Mouse (Mus musculus): ENCODE measurements at regions not wholly inside any gene's neighbourhood (a gene's known extent, or its start where the extent isn't known, plus 50 kb on each side); places are given as distances from the start of the nearest gene placed in this dataset.

DNA sequence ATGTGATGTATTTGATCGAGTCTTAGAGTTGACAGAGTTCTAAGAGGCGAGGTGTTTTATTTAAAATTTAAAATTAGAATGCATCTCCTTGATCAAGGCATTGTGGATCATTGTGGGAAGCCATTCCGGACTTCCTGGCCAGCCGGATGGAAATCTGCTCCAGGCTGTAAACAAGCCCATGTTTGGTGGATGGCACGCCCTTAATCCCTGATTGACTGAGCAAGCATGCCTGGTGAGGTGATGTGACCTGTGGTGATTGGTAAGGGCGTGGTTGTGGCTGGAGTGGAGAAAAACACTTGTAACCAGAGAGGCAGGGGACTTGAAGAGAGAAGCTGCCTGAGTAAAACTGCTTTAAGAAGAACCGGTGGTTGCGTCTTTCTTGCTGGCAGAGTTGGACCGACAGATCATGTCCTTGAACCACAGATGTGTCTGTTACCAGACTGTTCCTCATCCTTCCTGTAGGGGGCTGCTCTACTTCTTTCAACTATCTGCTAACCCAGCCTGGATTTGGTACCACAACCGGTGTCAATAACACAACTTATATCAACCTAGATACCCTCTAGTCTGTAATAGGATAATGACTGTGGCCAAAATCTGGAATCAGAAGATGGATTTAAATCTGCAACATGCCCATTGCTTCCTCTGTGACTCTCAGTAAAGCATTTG lies 164.4 kb downstream of the Ifng start:
- no peak overlapping the region for H3K4me2 ChIP-seq (replicated peaks)
- H3K9me3 ChIP-seq = no peaks in the 10 kb centered on the region
- no peaks in the 10 kb centered on the region for H3K27me3 ChIP-seq (replicated peaks)
- H3K36me3 ChIP-seq = no peaks in the 10 kb centered on the region
- no peak overlapping the region for H3K9ac ChIP-seq
- 92% methylated on average over 10 of the region's 10 CpGs for WGBS
- no peaks in the 10 kb centered on the region for H3K4me1 ChIP-seq
- no peak overlapping the region for H3K4me3 ChIP-seq
- ATAC-seq (ENCODE audit: low FRiP score, low read depth) = no peak
- no peak overlapping the region for H3K27ac ChIP-seq

DNA sequence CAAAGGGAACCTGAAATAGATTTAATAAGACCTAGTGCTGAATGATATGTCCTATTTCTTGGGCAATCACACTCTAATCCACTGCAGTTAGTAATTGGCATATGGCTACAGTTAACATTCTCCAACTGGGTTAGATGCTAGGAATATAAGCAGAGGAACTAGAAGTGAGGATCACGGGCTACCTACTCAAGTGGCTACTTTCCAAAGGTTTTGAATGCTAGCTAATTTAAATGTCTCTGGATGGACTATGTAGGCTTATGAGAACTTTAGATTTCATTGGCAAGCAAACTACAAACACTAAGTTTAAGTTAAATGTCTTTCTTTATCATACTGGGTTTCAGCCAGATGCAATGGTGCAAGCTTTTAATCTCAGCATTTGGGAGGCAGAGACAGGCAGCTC lies 166.6 kb downstream of the Ifng start:
- WGBS = 89% methylated on average over 1 of the region's 1 CpGs
- H3K4me1 ChIP-seq = no peaks in the 10 kb centered on the region

DNA sequence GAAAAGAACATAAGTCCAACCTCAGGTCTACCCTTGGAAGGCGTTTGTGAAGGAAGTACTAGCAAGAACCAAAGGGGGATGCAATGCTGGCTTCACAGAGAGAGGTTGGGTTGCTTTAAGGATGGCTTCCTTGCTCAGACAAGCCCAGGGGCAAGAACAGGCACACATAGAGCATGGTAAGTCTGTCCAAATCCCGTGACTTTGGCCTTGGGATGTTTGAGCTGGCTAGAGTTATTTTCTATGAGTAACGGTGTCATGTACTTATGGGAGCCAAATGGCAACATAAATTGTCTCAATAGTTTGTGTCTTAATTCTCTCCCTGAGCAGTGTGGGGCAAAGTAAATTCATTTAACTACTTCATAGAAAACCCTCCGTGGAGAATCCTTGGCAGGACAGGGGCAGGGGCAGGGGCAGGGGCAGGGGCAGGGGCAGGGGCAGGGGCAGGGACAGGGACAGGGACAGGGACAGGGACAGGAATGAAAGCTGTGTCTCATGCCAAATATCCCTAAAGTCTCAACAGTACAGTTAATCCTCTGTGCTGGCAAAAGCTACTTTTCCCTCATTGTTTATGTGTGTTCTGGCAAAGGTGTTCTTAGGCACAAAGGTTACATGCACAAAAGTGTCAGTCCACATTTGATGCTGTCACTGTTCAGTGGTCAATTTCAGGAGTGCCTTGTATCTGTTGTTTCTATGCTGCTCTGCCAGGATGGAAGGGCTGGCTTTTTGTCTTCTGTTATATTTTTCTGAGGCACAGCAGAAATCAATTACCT lies 167.7 kb downstream of the Ifng start:
- H3K4me3 ChIP-seq = no peak overlapping the region
- H3K9ac ChIP-seq = no peak overlapping the region
- H3K27me3 ChIP-seq (replicated peaks) = no peaks in the 10 kb centered on the region
- H3K27ac ChIP-seq = no peak overlapping the region
- no peaks in the 10 kb centered on the region for H3K4me1 ChIP-seq
- no peaks in the 10 kb centered on the region for H3K9me3 ChIP-seq
- WGBS = 63% methylated on average over 4 of the region's 4 CpGs
- H3K36me3 ChIP-seq = no peaks in the 10 kb centered on the region
- no peak overlapping the region for H3K4me2 ChIP-seq (replicated peaks)
- ATAC-seq (ENCODE audit: low FRiP score, low read depth) = no peak

More for the DNA sequence above, 166.6 kb downstream of the Ifng start:
- H3K27me3 ChIP-seq (replicated peaks) = no peaks in the 10 kb centered on the region
- no peaks in the 10 kb centered on the region for H3K9me3 ChIP-seq
- H3K4me2 ChIP-seq (replicated peaks) = no peak overlapping the region
- H3K36me3 ChIP-seq = no peaks in the 10 kb centered on the region
- no peak for ATAC-seq (ENCODE audit: low FRiP score, low read depth)
- no peak overlapping the region for H3K4me3 ChIP-seq
- no peak overlapping the region for H3K9ac ChIP-seq
- H3K27ac ChIP-seq = no peak overlapping the region

DNA sequence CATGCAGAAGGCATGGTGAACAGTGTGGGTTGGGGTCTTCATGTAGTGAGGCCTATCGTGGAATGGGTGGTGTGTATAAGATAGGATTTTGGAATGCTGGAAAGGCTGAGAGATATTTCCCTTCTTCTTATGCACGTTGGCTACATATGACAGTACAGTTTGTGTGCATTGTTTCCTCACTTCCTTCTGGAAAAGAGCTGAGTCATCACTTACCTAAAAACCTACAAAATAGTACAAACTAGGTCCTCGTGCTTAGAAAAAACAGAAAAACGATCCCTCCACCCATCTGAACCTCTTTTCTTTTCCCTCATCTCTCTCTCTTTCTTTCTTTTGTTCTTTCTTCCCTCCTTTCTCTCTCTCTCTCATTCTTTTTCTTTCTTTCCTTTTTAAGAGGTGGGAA lies 168.3 kb downstream of the Ifng start:
- WGBS = 79% methylated on average over 4 of the region's 4 CpGs
- no peak overlapping the region for H3K9ac ChIP-seq
- H3K9me3 ChIP-seq = no peaks in the 10 kb centered on the region
- no peak overlapping the region for H3K4me3 ChIP-seq
- H3K27me3 ChIP-seq (replicated peaks) = no peaks in the 10 kb centered on the region
- no peak overlapping the region for H3K4me2 ChIP-seq (replicated peaks)
- H3K27ac ChIP-seq = no peak overlapping the region
- H3K36me3 ChIP-seq = no peaks in the 10 kb centered on the region
- H3K4me1 ChIP-seq = no peaks in the 10 kb centered on the region
- no peak for ATAC-seq (ENCODE audit: low FRiP score, low read depth)

DNA sequence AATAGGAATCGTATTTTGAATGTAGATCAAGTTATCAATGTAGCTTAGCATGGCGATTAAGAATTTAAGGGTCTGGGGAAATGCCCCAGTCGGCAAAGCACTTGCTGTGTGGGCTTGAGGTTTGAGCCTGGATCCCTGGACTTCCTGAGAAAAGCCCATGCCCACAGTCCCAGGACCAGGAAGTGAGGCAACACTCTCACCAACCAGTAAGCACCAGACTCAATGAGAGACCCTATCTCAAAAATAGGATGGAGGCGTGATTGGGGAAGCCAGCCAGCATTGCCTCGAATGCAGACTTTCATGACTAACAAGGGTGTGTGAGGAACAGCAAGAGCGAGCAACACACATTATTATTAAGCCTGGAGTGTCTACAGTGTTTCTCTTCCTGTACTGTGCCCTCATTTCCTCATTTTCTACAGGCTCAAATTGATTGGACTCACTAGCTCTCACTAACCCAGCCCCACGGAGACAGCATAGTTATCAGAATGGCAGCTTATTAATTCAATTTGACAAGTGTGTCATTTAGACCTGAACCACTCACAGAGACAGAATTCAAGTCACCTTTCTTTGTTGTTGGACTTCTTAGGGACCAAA lies 170.1 kb downstream of the Ifng start:
- ATAC-seq (ENCODE audit: low FRiP score, low read depth) = no peak
- no peak overlapping the region for H3K9ac ChIP-seq
- no peak overlapping the region for H3K27ac ChIP-seq
- no peak overlapping the region for H3K4me2 ChIP-seq (replicated peaks)
- no peaks in the 10 kb centered on the region for H3K27me3 ChIP-seq (replicated peaks)
- no peaks in the 10 kb centered on the region for H3K9me3 ChIP-seq
- no peaks in the 10 kb centered on the region for H3K4me1 ChIP-seq
- H3K4me3 ChIP-seq = no peak overlapping the region
- WGBS = 87% methylated on average over 7 of the region's 7 CpGs
- no peaks in the 10 kb centered on the region for H3K36me3 ChIP-seq

DNA sequence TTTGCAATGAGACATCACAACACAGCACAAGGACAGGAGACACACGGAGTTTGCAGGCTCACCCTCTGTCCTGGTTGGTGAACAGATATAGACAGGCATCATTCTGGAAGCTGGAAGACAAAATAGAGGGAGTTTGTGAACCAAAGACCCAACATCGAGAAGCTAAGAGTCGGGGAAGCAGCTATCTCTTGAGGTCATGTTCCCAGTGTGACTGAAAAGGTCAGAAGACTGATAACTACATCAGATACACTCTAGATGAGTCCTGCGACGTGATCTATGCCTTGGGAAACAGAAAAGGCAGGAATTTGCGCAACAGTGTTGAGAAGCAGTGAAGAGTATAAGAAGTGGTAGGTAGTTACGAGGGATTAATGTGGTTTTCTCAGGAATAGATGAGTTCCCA lies 171.2 kb downstream of the Ifng start:
- Histone ChIP-seq H3K4me1 (no peaks in the 10 kb centered on the region), H3K36me3 (no peaks in the 10 kb centered on the region), H3K4me2 (replicated peaks) (no peak overlapping the region), H3K9ac (no peak overlapping the region), H3K4me3 (no peak overlapping the region), H3K9me3 (no peaks in the 10 kb centered on the region), H3K27me3 (replicated peaks) (no peaks in the 10 kb centered on the region), H3K27ac (no peak overlapping the region)
- ATAC-seq (ENCODE audit: low FRiP score, low read depth) = no peak
- WGBS = 90% methylated on average over 7 of the region's 7 CpGs

DNA sequence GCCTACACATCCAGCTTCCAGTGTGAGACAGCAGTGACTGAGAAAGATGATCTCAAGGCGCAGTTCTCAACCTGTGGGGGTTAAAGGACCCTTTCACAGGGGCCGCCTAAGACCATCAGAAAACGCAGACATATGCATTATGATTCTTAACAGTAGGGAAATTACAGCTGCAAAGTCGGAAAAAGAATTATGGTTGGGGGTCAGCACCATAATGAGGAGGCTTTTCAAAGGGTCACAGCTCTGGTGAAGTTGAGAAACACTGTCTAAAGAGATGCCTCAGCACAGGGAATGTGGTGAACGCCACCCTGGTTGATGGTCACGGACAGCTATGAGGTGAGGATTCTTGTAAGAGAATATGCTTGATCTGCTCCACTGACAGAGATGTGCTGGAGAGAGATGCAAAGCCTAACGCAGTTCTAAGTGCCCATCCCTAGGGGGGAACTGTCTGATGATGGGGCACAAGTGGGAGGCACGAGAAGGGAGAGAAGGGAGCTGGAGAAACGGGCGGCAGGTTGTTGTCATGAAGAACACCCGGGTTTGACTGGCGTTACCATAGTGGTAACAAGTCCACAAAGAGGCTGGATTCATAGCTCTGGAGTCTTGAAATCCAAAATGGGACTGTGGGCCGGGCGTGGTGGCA lies 172.3 kb downstream of the Ifng start:
- no peak overlapping the region for H3K4me3 ChIP-seq
- H3K27ac ChIP-seq = no peak overlapping the region
- no peaks in the 10 kb centered on the region for H3K36me3 ChIP-seq
- no peaks in the 10 kb centered on the region for H3K27me3 ChIP-seq (replicated peaks)
- no peak for ATAC-seq (ENCODE audit: low FRiP score, low read depth)
- no peaks in the 10 kb centered on the region for H3K9me3 ChIP-seq
- 88% methylated on average over 14 of the region's 14 CpGs for WGBS
- H3K9ac ChIP-seq = no peak overlapping the region
- no peaks in the 10 kb centered on the region for H3K4me1 ChIP-seq
- no peak overlapping the region for H3K4me2 ChIP-seq (replicated peaks)

DNA sequence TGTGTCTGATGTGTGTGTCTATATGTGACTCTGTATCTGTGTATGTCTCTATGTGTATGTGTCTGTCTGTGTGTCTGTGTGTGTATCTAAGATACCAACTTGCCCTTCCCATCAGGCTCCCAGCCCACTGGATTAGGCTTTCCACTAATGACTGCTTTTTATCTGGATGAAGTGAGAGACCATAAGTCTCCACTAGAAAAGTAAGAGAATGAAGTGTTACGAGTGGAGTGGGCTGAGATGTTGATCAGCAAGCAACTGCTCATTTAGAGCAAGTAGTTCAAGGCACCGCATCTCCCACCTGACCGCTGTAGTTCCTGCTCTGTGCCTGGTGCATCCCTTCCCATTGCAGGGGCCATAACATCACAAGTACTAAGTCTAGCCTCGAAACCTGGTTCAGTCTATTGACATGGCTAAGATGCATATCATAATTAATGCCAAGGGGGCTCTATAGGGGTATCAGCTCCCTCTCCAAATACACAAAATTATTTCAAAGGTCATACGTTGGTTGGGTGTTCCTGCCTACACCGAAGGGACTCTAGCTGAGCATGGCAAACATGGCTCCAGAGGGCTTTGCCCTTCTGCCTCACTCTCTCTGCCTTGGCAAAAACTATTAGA lies 173.5 kb downstream of the Ifng start:
- H3K9ac ChIP-seq = no peak overlapping the region
- WGBS = 92% methylated on average over 6 of the region's 6 CpGs
- no peak for ATAC-seq (ENCODE audit: low FRiP score, low read depth)
- no peaks in the 10 kb centered on the region for H3K36me3 ChIP-seq
- H3K4me3 ChIP-seq = no peak overlapping the region
- no peak overlapping the region for H3K27ac ChIP-seq
- no peak overlapping the region for H3K4me2 ChIP-seq (replicated peaks)
- no peaks in the 10 kb centered on the region for H3K9me3 ChIP-seq
- no peaks in the 10 kb centered on the region for H3K4me1 ChIP-seq
- no peaks in the 10 kb centered on the region for H3K27me3 ChIP-seq (replicated peaks)

DNA sequence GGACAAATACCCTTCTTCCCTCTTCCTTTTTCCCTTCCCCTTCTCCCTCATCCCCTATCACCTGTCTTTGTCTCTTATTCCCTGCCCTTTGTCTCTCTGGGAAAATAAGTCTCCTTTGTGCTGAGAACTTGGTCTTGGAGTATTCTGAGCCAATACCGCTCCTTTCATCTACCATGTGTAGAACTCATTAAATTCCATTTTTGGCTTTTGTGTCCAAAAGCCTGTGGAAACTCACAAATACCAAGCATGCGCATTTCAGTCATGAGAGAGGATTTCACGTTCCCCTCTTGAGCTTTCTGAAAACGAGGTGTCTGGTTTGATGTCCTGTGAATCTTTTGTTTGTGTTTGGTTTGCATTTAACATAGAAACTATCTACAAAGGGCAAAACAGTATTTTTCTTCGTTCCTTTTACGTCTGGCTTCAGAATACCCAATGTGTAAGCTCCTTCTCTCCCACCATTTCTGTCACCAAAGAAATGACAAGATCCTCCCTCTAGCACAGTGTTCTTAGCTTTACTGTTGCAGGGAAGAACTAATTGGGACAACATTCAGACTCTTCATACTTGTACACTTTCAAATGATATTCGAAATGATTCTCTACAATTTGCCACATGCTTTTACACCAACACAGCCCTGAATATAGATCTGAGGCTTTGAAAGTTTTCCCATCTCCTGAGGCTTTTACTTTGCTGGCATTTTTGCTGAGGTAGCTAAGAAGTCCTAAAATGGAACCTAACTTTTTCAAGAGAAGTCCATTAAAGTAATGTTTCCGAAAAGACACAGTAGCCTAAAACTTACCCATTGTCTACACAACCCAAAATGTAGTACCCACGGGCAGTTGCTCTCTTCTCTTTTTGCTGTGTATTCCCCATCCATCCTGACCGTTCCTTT lies 174.5 kb downstream of the Ifng start:
- no peak for ATAC-seq (ENCODE audit: low FRiP score, low read depth)
- 88% methylated on average over 10 of the region's 10 CpGs for WGBS
- Histone ChIP-seq H3K4me1 (no peaks in the 10 kb centered on the region), H3K27me3 (replicated peaks) (no peaks in the 10 kb centered on the region), H3K36me3 (no peaks in the 10 kb centered on the region), H3K27ac (no peak overlapping the region), H3K4me2 (replicated peaks) (no peak overlapping the region), H3K9ac (no peak overlapping the region), H3K4me3 (no peak overlapping the region), H3K9me3 (no peaks in the 10 kb centered on the region)

DNA sequence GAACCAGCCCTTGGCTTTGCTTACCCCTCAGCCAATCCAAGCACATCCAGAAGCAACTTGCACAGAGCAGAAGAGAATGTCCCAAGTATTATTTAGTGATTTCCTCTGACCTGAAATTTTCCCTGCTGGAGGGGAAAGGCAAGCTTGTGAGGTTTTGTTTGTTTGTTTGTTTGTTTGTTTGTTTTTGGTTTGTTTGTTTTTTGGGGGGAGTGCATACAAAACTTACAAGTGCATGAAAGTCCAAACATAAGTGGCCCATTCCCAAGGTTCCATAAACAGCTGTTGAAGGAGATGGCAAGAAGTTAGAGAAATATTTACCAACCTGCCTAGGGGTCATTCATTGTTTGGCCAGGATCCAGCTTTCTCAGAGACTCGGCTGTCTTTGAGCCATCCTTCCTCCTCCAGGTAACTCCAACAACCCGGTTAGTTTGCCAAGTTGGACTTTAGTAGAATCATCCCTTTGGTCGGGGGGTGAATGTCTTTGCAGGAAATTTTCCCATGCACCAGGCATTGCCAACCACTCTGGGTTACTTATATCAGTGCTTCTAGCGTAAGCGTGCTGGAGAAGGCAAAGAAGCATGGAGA lies 175.3 kb downstream of the Ifng start:
- H3K9ac ChIP-seq = no peak overlapping the region

DNA sequence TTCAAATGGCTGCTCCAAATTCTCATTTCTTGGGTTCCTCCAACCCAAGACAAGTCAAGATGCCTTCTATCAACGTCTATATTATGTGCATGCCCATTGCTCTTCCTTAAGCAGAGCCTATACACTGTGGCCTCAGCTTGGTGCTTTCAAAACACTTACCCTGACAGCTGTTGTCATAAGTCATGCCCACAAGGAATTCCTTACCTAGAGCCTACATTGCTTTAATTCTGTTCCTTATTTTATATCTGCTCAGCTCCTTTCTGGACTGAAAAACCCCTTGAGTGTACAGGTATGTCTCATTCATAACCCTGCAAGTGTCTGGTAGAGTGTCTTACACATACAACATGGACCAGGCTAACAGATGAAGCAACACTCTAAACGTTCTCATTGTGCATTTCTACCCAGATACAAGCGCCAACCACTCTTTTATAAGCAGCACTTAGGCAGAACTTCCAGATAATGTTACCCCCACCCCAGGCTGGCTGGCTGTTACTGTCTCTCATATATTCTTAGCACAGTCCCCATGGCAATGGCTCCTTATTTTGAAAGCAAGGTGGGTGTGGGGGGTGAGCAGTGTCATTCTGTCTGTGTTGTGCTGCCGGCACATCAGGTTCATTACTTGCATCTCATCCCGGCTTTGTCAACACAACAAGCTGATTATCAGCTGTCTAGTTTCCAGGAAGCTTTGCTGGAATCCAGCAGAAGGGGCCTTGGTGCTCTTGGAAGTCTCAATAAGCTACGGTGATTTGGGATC lies 176.6 kb downstream of the Ifng start:
- no peak for ATAC-seq (ENCODE audit: low FRiP score, low read depth)
- Histone ChIP-seq H3K4me2 (replicated peaks) (no peak overlapping the region), H3K4me1 (no peaks in the 10 kb centered on the region), H3K4me3 (no peak overlapping the region), H3K36me3 (no peaks in the 10 kb centered on the region), H3K9ac (no peak overlapping the region), H3K27me3 (replicated peaks) (no peaks in the 10 kb centered on the region), H3K9me3 (no peaks in the 10 kb centered on the region), H3K27ac (no peak overlapping the region)
- 89% methylated on average over 6 of the region's 6 CpGs for WGBS

More for the DNA sequence above, 175.3 kb downstream of the Ifng start:
- Histone ChIP-seq H3K4me3 (no peak overlapping the region), H3K27ac (no peak overlapping the region), H3K4me1 (no peaks in the 10 kb centered on the region), H3K27me3 (replicated peaks) (no peaks in the 10 kb centered on the region), H3K9me3 (no peaks in the 10 kb centered on the region), H3K4me2 (replicated peaks) (no peak overlapping the region), H3K36me3 (no peaks in the 10 kb centered on the region)
- 91% methylated on average over 5 of the region's 5 CpGs for WGBS
- no peak for ATAC-seq (ENCODE audit: low FRiP score, low read depth)

Measured in neural tube, embryonic 12.5 days (tissue).